Mouse (Mus musculus): ENCODE results near the gene Aspscr1.
A peak's percentile ranks its signal among the peaks of the same experiment; 100 is the strongest.

Gene Aspscr1

DNA sequence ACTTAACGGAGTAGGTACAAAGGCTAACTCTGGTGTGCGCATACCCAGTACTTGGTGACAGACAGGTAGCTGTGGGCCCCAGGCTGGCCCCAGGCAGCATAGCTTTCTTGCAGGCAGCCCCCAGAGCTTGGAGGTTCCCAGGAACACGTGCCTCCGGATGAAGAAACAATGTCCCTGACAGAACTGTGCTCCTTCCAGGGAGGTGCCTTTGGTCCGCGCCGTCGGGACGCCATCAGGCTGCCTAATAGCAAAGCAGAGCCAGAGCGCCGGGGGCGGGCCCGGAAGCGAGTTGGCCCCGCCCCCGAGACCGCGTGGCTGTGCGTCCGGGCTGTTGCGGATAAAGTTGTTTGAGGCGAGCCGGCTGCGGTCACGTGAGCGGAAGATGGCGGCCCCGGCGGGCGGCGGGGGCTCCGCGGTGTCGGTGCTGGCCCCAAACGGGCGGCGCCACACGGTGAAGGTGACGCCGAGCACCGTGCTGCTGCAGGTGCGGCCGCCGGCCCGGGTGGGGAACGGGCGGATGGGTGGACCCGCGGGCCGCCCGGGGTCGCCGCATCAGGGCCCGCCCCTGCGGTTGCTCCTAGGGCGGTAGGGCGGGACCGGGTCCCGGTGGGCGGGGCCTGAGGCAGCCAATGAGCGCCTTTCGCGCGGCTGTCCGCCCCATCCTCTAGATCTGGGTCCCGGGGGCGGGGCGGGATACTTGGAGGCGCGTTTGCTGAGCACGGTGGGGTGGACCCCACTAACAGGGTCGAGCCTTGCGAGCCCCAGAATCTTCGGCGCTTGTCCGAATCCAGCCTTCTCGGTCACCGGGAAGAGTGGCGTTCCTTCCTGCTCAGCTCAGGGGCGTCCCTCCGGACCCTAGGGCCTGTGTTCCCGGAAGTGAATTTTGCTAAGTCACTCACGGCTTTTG lies at the start of gene Aspscr1:
Aspscr1 (plus strand) TSS at position 287 of the 907 bp plus-strand sequence.
- peak; percentile 95 for DNase-seq (ENCODE audit: low read depth, low spot score)

DNA sequence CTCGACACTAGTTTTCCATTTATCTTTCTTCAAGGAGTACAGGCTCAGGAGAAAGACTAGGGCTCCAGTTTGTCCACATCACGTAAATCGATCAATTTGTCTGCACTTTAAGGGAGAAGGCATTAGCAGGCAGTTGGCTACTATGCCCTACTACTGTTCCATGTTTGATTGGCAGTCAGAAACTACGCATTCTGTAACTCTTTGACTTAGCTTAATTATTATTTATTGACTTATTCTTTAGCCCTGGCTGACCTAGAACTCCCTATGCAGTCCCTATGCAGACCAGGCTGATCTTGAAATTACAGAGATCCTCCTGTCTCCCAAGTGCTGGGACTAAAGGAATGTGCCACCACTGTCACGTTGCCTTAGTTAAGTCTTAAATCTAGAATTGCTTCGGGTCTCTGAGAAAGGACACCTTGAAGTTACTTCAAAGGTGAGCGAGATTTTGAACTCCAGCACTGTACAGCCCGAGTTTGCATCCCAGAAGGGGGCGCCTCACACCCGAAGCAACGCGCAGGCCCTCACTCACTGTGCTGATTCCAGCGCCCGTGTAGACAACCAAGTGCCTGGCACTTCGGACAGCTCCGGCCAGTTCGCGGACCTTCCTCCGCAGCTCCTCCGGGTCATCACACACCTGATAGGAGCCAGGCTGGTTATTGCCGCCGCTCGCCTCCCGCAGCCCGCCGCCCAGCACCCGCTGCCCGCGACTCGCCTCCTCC lies 48.7 kb upstream of the Aspscr1 start:
- peak; percentile 78 for DNase-seq (ENCODE audit: low read depth, low spot score)

DNA sequence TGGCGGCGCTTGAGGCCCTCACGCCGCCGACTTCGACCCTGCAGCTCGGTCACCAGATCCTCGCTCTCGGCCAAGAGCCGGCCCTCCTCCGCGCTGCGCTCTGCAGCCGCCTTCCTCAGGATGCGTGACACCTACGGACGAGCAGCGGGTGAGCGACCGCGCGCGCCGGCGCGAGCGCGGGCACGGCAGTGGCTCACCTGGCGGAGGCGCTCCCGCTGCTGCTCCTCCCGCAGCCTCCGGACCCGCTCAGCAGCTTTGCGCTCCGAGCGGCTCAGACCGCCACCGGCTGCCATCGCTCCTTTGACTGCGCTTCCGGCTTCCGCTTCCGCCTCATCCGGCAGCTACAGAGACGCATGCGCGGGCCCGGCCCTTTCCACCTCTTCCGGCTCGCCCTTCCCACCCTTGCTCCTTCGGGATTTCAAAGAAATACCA lies 48.1 kb upstream of the Aspscr1 start:
- peak; percentile 93 for DNase-seq (ENCODE audit: low read depth, low spot score)

DNA sequence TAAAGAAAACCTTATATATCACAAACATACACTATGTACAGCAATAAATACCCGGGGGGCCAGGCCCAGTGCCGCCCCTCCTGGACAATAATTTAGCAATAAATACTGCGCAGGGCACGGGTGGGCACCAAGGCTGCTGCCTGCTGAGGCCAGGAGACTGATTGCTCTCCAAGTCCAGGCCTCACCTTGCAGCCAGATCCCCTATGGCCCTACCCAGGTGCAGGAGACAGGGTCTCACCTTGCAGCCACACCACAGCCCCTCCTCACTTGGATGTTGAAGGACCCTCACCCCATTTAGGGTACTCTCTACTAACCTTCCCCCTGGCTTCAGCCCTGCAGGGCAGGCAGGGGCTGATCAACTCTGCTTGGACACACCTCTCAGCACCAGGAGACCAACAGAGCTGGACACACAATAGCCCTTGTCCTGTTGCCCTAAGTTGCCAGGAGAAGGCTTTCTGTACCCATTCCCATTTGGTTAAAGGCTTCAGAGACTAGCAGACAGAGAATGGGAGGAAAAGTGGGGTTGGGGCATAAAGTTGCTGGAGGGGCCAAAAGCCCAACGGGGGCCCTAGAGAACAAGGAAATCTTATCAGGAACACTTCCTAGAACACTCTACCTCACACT lies 47.5 kb upstream of the Aspscr1 start, which contains the start of gene Sirt7:
Sirt7 (minus strand) TSS at position 89 of the 624 bp plus-strand sequence.
- no peak for DNase-seq (ENCODE audit: low read depth, low spot score)

DNA sequence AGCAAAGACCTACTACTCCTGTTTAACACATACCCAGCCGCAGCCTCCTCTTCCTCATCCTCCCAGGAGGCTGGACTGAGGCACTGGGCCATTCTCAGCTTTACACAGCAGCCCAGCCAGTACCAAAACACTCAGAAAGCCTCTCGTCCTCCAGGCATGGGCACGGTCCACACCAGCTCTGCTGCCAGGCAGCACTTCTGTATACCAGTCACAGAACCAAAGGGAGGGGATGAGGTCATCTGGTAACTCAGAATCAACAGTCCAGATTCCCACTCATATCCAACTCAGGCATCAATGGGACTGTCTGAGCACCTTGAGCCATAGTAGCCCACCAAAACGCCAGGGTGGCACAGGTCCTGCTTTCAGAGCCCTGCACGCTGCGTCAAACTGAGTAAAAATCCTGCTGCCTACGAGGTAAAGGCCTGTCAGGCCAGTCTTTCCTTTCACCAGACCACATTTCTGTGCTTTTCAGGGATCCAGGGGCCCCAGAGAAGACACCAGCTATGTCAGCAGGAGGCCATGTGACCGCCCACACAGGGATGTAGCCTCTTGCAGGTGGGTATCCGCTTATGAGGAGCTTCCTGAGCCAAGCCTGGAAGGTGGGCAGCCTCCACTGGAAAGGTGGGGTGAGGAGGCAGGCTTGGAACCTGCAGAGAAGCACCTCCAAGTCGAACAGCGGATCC lies 45.8 kb upstream of the Aspscr1 start:
- no peak for DNase-seq (ENCODE audit: low read depth, low spot score)

DNA sequence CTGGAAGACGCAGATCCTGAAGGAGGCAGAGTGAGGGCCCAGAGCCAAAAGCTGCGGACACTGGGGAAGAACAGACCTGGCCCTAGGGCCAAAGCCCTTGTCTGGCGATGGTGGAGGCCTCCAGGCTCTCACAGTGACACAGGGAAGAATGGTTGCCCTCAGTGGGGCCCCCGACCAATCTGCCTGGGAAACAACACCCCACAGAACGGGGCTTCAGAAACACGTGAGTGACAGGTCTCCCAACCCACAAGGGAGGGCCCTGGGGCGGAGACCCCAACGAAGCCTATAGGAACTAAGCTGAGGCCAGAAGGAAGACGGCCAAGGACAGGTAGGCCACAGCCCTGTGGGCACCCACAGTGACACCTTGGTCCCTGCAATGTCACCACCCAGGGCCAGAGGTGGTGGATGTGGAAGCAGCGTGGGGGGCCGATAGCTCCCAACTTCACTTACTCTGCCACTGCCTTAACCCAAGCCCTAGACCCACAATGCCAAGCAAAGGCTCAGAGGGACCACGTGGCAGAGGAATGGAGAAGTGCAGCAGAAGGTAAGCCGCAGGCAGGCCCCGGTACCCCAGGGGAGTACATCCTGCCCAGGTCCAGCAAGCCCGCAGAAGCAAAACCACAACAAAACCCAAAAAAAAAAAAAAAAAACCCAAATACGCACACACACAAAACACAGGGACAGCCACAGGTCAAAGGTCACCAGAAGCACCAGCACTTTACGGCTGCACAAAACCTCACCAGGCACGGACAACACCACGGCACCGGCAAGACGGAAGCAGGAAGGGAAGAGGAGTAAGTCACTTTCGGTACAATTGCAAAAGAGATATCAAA lies 45.1 kb upstream of the Aspscr1 start:
- DNase-seq (ENCODE audit: low read depth, low spot score) = no peak

DNA sequence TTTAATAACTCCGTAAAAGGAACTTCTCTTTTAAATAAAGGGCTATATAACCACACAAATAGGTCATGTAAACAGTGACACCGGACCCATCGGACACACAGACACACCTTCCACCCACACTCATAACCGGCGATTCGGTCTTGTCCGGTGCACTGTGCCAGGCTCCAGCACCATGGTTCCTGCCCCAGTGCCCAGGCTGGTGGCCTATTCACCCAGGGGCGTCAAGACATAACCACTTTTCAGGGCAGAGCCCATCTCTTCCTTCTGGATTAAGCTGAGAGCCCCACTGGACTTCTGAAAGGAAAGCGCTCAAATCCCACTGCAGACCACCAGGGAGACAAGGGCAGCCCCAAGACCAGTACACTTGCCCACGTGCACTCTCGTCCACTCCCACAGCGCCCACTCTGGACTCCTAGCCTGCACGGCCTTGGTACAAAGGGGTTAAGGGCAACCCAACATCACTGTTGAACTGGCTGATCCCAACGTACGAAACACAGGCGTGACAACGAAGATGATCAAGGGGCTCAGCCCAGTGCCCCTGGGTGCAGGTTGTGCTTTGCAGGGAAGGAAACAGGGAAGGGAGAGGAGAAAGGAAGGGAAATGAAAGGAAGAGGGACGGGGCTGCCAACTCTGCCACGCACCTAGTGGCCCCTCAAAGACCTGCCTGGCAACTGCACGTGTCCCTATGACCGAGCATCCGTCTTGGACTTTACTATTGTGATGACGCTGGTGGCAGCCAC lies 44.0 kb upstream of the Aspscr1 start:
- no peak for DNase-seq (ENCODE audit: low read depth, low spot score)

DNA sequence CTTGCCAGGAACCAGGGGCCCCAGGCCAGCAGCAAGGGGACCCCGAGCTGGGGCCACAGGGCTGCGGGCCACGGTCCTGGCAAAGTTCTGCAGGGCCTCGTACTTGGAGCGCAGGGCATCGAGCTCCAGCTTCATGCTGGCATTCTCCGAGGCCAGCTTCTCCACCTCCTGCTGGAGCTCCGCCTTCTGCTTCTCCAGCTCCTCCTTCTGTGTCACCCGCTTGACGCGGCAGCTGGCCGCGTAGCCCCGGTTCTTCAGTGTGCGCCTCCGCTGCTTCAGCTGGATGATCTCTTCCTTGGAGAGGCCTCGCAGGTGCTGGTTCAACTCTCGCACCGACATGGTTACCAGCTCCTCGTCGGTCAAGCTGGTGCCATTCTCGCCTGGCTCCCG lies 43.4 kb upstream of the Aspscr1 start:
- peak; percentile 62 for DNase-seq (ENCODE audit: low read depth, low spot score)

DNA sequence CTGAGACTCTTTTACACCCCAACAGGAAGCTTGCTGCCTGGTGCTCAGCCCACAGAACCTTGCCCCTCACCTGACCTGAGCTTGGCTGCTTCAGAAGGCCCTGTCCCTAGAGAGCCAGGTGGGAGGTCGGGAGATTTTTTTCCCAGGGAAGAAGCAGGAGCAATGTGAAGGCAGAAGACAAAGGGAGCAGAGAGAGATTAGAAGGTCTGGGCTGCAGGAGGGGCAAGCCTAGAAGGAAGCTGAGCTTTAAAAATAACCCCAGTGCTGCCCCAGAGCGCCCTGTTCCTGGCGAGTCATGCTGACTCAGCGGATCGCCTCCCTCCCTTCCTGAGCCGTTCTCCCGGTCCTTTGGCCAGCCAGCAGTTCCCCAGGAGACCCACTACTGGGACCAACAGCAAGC lies 42.9 kb upstream of the Aspscr1 start:
- DNase-seq (ENCODE audit: low read depth, low spot score) = no peak

DNA sequence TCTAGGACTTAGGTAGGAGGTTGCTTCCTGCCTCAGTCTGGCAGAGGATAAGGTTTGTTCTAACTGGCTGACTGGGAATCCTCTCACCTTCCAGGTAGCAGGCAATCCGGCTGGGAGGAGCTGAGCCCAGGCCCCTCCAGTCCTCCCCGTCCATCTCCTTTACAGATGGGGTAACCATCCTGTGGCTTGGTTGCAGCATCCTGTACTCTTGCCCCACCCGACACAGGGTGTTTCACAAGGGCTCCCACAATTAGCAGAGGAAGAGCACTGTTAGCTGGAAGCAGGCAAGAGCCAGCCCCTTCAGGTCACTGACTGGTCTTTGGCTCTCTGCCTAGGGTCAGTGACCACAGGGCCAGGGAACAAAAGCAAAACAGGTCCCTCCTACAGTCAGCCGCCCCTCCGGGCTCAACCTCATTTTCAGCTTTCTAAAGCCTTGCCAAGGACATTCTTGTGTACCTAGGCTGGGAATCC lies 42.3 kb upstream of the Aspscr1 start:
- no peak for DNase-seq (ENCODE audit: low read depth, low spot score)

DNA sequence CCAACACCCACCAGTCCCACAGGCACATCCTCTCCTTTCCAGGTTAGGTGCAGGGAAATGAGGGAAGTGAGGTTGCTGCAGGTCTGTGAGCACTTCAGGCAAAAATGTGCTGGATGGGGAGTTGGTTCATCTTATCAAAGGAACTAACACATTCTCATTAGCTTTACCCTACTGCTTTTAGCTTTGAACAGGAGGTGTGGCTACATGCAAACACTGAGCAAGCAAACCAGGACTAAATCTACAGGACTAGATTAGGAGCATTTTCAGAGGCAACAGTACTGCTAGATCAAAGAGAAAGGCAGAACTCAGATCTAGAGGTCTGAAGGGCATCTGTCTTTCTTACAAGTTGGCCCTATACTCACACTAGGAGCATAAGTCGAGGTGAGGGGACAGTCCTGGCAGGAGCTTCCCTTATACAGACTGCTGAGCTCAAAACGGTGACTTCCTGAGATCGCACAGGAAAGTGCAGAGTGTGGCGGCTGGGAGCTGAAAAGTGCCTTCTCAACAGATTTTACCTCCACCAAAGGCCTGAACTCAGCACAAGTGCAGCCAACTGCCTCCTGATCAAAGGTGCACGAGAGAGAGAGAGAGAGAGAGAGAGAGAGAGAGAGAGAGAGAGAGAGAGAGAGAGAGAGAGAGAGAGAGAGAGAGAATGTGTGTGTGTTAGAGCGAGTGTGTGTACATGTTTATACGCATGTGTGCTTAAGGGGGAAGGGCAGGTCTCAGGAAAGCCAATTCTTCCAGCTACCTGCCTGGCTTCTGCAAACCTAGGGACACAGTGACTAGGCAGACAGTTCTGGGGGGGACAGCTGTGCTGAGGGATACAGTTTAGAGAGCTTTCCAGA lies 41.7 kb upstream of the Aspscr1 start:
- DNase-seq (ENCODE audit: low read depth, low spot score) = no peak

DNA sequence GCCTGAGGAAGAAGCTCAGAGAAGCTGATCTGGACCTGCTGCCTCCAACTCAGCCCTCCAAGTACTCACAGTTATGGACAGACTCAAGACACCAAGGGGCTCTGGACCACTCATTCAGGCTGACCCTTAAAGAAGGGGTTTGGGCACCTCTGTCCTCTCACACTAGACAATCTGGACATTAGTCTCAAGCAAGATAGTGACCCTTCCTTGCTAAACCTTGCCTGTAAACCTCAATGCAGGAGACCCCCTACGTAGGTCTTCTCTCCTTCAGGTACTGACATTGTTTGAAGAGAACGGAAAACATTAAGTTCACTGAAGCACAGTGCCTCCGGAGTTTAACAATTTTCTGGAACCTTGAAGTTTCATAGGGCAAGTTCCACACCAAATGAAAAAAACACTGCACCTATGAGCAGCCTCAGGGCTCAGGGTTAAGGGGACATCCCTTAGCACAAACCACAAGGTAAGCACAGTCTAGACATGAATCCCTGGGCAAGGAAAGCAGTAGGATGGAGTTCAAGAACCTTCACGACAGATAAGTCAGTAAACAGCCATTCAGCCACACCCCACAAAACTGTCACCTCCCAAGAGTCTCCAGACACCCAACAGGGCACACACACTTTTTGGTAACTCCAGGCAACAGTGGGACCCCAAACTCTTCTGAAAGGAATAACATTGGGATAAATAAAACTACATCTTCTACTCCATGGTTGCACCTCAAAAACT lies 40.9 kb upstream of the Aspscr1 start:
- no peak for DNase-seq (ENCODE audit: low read depth, low spot score)

DNA sequence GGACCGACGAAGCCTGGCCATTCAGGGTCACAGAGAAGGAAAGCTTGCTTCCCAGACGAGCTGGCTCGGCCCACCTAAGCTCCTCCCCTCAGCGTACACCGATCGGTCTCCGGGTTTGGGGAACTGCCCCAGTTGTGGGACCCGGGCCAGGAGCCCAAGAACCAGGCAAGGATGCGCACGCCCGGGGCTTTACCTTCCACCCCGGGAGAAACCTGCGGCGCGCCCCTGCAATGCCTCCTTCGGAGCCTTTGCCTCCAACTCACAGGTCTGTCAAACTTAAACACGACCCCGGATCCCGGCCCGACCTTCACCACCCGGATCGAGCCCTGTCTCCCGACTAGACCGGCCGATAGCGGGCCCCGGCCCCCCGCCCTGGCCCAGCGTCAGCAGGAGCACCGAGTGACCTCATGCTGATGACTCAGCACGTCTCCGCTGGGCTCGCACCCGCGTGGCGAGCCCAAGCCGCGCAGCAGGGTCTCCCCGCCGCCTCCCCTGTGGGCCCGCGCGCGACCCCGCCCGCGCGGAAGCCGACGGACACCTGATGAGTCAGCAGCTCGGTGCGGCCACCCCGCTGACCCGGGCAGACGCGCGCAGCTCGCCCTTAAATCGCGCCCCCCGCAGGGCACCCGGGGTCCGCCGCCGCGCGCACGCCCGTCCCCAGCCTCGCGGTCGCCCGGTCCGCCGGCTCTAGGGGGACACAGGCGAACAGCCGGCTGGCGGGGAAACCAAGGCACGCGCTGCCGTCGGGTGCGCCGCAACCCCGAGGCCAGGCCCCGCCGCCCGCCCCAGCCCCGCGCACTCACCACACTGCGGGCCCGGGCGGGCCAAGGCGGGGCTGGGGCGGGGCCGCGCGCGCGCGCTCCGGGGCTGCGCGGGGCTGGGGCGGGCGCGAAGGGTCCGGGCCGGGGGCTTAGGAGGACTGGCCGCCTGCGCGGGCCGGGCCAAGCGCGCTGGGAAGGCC lies 39.9 kb upstream of the Aspscr1 start:
- peak; percentile 69 for DNase-seq (ENCODE audit: low read depth, low spot score)

DNA sequence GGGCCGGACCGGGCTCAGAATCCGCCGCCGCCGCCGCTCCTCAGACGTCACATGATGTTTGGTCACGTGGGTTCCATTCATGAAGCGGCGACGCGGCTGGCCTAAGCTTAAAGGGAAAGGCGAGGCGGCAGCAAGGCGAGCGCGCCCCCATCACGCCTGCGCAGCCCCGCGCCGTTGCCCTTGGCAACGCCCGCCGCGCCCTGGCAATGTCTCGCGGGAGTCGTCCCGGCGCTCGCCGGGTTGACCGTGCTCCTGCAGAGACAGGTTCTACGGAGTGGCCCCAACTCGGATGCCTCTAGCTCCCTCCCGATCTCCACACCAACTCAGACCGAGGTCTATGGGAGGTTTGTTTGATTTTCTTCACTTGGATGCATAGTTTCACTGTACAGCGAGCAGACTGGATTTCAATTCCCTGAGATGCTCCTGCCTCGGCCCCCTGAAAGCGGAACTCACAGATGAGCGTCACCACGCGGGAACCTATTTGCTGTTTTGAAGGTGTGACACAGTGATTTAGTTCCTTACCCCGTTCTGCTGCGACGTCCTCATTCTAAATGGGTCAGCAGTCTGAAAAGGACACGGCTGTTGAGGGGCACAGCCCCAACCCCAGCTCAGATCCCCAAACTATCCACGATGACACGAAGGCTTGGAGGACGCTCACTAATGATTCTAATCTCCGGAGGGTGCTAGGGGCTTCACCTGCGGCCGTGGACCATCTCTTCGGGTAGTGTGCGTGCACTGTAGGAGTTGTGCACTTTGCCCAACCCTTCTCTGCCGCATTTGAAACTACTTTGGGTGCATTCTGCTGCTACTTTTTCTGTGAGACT lies 39.0 kb upstream of the Aspscr1 start, which contains the start of gene Mafg:
Mafg (minus strand) TSS at position 81 of the 824 bp plus-strand sequence.
- peak; percentile 98 for DNase-seq (ENCODE audit: low read depth, low spot score)

DNA sequence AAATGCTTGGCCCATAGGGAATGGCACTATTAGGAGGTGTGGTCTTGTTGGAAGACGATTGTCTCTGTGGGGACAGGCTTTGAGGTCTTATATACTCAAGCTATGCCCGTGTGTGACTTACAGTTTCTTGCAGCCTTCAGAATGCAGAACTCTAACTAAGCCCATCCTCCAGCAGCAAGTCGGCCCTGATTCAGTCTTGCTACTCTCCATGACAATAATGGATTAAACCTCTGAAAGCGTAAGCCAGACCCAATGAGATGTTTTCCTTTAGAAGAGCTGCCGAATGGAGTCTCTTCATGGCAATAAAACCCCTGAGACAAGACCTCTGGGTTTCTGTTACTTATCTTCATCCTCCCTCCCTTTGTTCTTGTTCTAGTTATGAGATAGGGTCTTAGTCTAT lies 38.0 kb upstream of the Aspscr1 start:
- DNase-seq (ENCODE audit: low read depth, low spot score) = no peak

DNA sequence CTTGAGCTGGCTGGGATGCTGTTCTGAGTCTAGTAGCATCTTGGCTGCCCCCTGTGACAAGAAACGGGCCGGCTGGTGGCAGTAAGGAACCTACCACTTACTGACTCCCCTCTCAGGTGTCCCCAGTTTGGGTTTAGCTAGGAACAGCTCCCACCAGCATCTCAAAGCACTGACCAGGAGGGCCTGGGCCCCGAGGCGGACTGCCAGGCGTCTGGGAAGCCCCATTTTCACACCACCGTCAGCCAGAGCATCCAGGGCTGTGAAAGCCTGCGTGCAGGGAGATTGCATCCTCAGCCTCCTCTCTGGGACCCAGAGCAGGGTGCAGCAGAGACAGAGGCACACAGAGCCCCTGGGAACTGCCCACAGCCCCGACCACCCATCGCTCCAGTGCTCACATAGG lies 31.5 kb upstream of the Aspscr1 start:
- no peak for DNase-seq (ENCODE audit: low read depth, low spot score)
